Mouse (Mus musculus) kidney, postnatal 25 days (tissue): ENCODE results near the gene Casz1.

Experiments used
- DNase-seq, 2 experiments: peaks; one replicate each; pipeline ENCODE4 v3.0.0; 2021; ENCODE audit warnings: mixed read lengths in 2 of 2

Gene Casz1

GRCm38 (mm10) chr4:148973387-148973786 lies 169.2 kb downstream of the Casz1 start:
- peak in 1 of 2 experiments; percentile 40 for DNase-seq

- DNase-seq = peak in 1 of 2 experiments; percentile 32
These were observed 170.6 kb downstream of the Casz1 start for GRCm38 (mm10) chr4:148974833-148975232.

- no peak for DNase-seq
These were observed 174.1 kb downstream of the Casz1 start for GRCm38 (mm10) chr4:148978221-148978855.

GRCm38 (mm10) chr4:148978926-148979325 lies 174.7 kb downstream of the Casz1 start:
- no peak for DNase-seq

GRCm38 (mm10) chr4:148979837-148980236 lies 175.6 kb downstream of the Casz1 start:
- peak in 1 of 2 experiments; percentile 36 for DNase-seq

GRCm38 (mm10) chr4:148982274-148982673 lies 178.0 kb downstream of the Casz1 start:
- DNase-seq = peak in 1 of 2 experiments; percentile 36

- DNase-seq = peak in 1 of 2 experiments; percentile 24
These were observed 180.7 kb downstream of the Casz1 start for GRCm38 (mm10) chr4:148984701-148985540.

GRCm38 (mm10) chr4:148985541-148986476 lies 181.6 kb downstream of the Casz1 start:
- DNase-seq = peak; percentile 23 to 57

GRCm38 (mm10) chr4:148990038-148990437 lies 185.8 kb downstream of the Casz1 start:
- DNase-seq = no peak

GRCm38 (mm10) chr4:148993948-148994347 lies 189.7 kb downstream of the Casz1 start:
- no peak for DNase-seq

GRCm38 (mm10) chr4:149000746-149001145 lies 196.5 kb downstream of the Casz1 start:
- no peak for DNase-seq

GRCm38 (mm10) chr4:149001515-149001914 lies 197.3 kb downstream of the Casz1 start:
- DNase-seq = no peak

- DNase-seq = no peak
These were observed 198.3 kb downstream of the Casz1 start for GRCm38 (mm10) chr4:149002441-149003093.
